Mouse (Mus musculus): ENCODE results near the gene Oprm1. TPM values are rescaled to one million over a fixed set of nuclear protein-coding genes. Genes with fewer than 3 reads are reported as not detected.

Oprm1 gene
- total and polyA plus RNA-seq, 3 experiments = 0.05 TPM; not detected in 2

DNA sequence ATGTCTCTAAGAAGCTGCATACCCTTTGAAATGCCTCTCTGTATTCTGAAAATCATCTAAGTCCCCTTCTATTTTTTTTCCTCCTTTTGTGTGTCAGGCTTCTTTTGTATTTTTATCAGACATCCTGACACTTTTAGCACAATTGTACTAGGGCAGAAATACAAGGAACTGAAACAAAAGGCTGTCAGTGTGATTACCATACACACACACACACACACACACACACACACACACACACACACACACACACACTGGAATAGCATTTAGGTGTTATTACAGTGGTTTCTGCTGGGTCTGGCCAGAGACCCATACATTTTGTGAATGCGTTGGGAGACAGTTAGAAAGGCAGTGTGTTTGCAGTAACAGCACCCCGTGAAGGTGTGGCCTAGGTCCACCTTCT lies 275.2 kb downstream of the Oprm1 start:
- DNase-seq (ENCODE audit: low spot score) (no peak), ATAC-seq (ENCODE audit: extremely low read depth, insufficient number of reproducible peaks, low FRiP score, poor library complexity, severe bottlenecking) (no peak)
- H3K4me1 ChIP-seq (ENCODE audit: insufficient read depth, low read depth, low read length) = no peaks in the 10 kb centered on the region
- H3K4me3 ChIP-seq (ENCODE audit: low read depth, low read length) = no peak overlapping the region
- no peaks in the 10 kb centered on the region for H3K27me3 ChIP-seq (ENCODE audit: insufficient read depth, low read length)
- H3K36me3 ChIP-seq (replicated peaks) = no peaks in the 10 kb centered on the region
- TF ChIP-seq POLR2AphosphoS5 (IDR thresholded peaks at IDR 0.05; ENCODE audit: insufficient replicate concordance, low read depth, low read length) = no peak
- TF ChIP-seq GATA1 (IDR thresholded peaks at IDR 0.05; ENCODE audit: borderline replicate concordance, low read length) = no peak
- no peak for TF ChIP-seq GATA2 (IDR thresholded peaks at IDR 0.05; ENCODE audit: borderline replicate concordance, low read depth, low read length)
- TF ChIP-seq TAL1 (conservative IDR thresholded peaks at IDR 0.05; ENCODE audit: low read depth, low read length) = no peak
- no peak for TF ChIP-seq CTCF (IDR thresholded peaks at IDR 0.05; ENCODE audit: low read depth, low read length)
- no peaks in the 10 kb centered on the region for H3K9me3 ChIP-seq (replicated peaks)

DNA sequence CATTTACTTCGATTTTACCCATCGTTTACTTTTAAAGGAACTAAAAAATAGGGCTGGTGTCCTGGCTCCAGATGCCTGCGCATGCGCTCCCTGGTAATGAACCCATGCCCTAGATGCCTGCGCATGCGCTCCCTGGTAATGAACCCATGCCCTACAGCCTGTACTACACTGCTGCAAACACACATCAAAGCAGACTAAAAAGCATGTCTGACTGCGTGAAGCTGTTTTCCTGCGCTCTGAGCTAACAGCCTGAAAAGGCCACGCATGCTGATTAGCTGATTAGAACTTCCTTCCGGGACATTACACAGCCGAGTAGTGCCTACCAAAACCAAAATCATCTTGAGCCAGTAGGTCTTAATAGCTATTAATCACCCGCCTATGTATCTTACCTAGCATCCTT lies 277.2 kb downstream of the Oprm1 start:
- no peak for TF ChIP-seq POLR2AphosphoS5 (IDR thresholded peaks at IDR 0.05; ENCODE audit: insufficient replicate concordance, low read depth, low read length)
- no peak for TF ChIP-seq GATA2 (IDR thresholded peaks at IDR 0.05; ENCODE audit: borderline replicate concordance, low read depth, low read length)
- TF ChIP-seq TAL1 (conservative IDR thresholded peaks at IDR 0.05; ENCODE audit: low read depth, low read length) = no peak
- TF ChIP-seq CTCF (IDR thresholded peaks at IDR 0.05; ENCODE audit: low read depth, low read length) = no peak
- TF ChIP-seq GATA1 (IDR thresholded peaks at IDR 0.05; ENCODE audit: borderline replicate concordance, low read length) = no peak

GRCm38 (mm10) chr10:7037194-7037593 lies 278.9 kb downstream of the Oprm1 start:
- no peak for ATAC-seq (ENCODE audit: extremely low read depth, insufficient number of reproducible peaks, low FRiP score, poor library complexity, severe bottlenecking)
- no peaks in the 10 kb centered on the region for H3K9me3 ChIP-seq (replicated peaks)
- no peaks in the 10 kb centered on the region for H3K36me3 ChIP-seq (replicated peaks)
- TF ChIP-seq GATA2 (IDR thresholded peaks at IDR 0.05; ENCODE audit: borderline replicate concordance, low read depth, low read length) (no peak), CTCF (IDR thresholded peaks at IDR 0.05; ENCODE audit: low read depth, low read length) (no peak), POLR2AphosphoS5 (IDR thresholded peaks at IDR 0.05; ENCODE audit: insufficient replicate concordance, low read depth, low read length) (no peak), TAL1 (conservative IDR thresholded peaks at IDR 0.05; ENCODE audit: low read depth, low read length) (no peak), GATA1 (IDR thresholded peaks at IDR 0.05; ENCODE audit: borderline replicate concordance, low read length) (no peak)
- H3K27me3 ChIP-seq (ENCODE audit: insufficient read depth, low read length) = no peaks in the 10 kb centered on the region
- no peak overlapping the region for H3K4me3 ChIP-seq (ENCODE audit: low read depth, low read length)
- DNase-seq (ENCODE audit: low spot score) = no peak
- H3K4me1 ChIP-seq (ENCODE audit: insufficient read depth, low read depth, low read length) = no peaks in the 10 kb centered on the region

More for the DNA sequence above, 277.2 kb downstream of the Oprm1 start:
- Histone ChIP-seq H3K4me3 (ENCODE audit: low read depth, low read length) (no peak overlapping the region), H3K4me1 (ENCODE audit: insufficient read depth, low read depth, low read length) (no peaks in the 10 kb centered on the region), H3K36me3 (replicated peaks) (no peaks in the 10 kb centered on the region), H3K27me3 (ENCODE audit: insufficient read depth, low read length) (no peaks in the 10 kb centered on the region), H3K9me3 (replicated peaks) (no peaks in the 10 kb centered on the region)
- no peak for ATAC-seq (ENCODE audit: extremely low read depth, insufficient number of reproducible peaks, low FRiP score, poor library complexity, severe bottlenecking)
- no peak for DNase-seq (ENCODE audit: low spot score)

GRCm38 (mm10) chr10:7041032-7041431 lies 282.7 kb downstream of the Oprm1 start:
- ATAC-seq (ENCODE audit: extremely low read depth, insufficient number of reproducible peaks, low FRiP score, poor library complexity, severe bottlenecking) (no peak), DNase-seq (ENCODE audit: low spot score) (no peak)
- no peaks in the 10 kb centered on the region for H3K4me1 ChIP-seq (ENCODE audit: insufficient read depth, low read depth, low read length)
- H3K9me3 ChIP-seq (replicated peaks) = no peaks in the 10 kb centered on the region
- no peaks in the 10 kb centered on the region for H3K27me3 ChIP-seq (ENCODE audit: insufficient read depth, low read length)
- TF ChIP-seq TAL1 (conservative IDR thresholded peaks at IDR 0.05; ENCODE audit: low read depth, low read length) = no peak
- TF ChIP-seq CTCF (IDR thresholded peaks at IDR 0.05; ENCODE audit: low read depth, low read length) = no peak
- TF ChIP-seq GATA1 (IDR thresholded peaks at IDR 0.05; ENCODE audit: borderline replicate concordance, low read length) = no peak
- TF ChIP-seq GATA2 (IDR thresholded peaks at IDR 0.05; ENCODE audit: borderline replicate concordance, low read depth, low read length) = no peak
- TF ChIP-seq POLR2AphosphoS5 (IDR thresholded peaks at IDR 0.05; ENCODE audit: insufficient replicate concordance, low read depth, low read length) = no peak
- H3K36me3 ChIP-seq (replicated peaks) = no peaks in the 10 kb centered on the region
- H3K4me3 ChIP-seq (ENCODE audit: low read depth, low read length) = no peak overlapping the region

DNA sequence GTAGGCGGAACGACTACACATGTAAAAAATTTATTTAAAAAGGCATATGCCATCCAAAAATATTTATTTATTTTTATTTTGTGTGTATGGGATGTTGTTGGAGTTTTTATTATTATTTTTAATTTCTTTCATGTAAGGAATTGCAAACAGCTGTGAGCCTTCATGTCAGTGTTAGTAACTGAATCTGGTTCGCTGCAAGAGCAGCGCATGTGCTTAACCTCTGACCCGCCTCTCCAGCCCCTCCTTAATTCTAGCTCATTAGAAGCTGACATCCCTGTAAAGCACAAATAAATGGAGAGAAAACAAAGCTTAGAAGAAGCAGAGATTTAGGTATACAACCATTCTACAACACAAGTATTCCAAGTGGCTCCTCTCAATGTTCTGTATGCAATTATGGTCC lies 285.6 kb downstream of the Oprm1 start:
- no peak for TF ChIP-seq GATA1 (IDR thresholded peaks at IDR 0.05; ENCODE audit: borderline replicate concordance, low read length)
- no peak for TF ChIP-seq TAL1 (conservative IDR thresholded peaks at IDR 0.05; ENCODE audit: low read depth, low read length)
- no peak for TF ChIP-seq POLR2AphosphoS5 (IDR thresholded peaks at IDR 0.05; ENCODE audit: insufficient replicate concordance, low read depth, low read length)
- TF ChIP-seq GATA2 (IDR thresholded peaks at IDR 0.05; ENCODE audit: borderline replicate concordance, low read depth, low read length) = no peak
- TF ChIP-seq CTCF (IDR thresholded peaks at IDR 0.05; ENCODE audit: low read depth, low read length) = no peak
- H3K36me3 ChIP-seq (replicated peaks) = no peaks in the 10 kb centered on the region
- ATAC-seq (ENCODE audit: extremely low read depth, insufficient number of reproducible peaks, low FRiP score, poor library complexity, severe bottlenecking) (no peak), DNase-seq (ENCODE audit: low spot score) (no peak)
- no peaks in the 10 kb centered on the region for H3K27me3 ChIP-seq (ENCODE audit: insufficient read depth, low read length)
- H3K4me3 ChIP-seq (ENCODE audit: low read depth, low read length) = no peak overlapping the region
- H3K4me1 ChIP-seq (ENCODE audit: insufficient read depth, low read depth, low read length) = no peaks in the 10 kb centered on the region
- H3K9me3 ChIP-seq (replicated peaks) = no peaks in the 10 kb centered on the region

DNA sequence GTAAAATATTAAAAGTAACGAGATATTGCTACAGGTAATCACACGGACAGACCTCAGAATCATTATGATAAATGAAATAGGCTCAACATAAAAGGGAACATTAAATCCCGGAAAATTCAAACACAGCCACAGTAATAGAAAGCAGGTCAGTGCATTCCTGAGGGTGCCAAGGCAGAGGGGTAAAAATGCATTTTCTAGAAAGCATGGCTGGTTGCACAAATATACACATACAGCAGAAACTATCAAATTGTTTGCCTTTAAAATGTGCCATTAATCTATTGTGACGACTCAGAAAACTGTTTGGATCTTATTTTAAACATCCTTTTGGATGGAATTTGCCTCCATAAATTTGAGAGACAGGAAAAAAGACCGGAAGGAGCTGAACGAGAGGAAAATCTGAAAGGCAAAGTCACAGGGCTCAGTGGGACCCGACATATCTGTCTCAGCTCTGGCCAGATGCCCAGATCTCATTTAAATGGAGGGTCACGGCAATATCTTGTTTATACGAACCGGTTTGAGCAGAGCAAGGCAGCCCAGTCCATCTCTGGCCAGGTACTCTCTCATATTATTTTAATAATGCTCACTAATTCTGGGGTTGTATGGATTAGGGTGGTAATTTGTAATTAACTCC lies 289.1 kb downstream of the Oprm1 start:
- Histone ChIP-seq H3K9me3 (replicated peaks) (no peaks in the 10 kb centered on the region), H3K4me3 (ENCODE audit: low read depth, low read length) (no peak overlapping the region), H3K4me1 (ENCODE audit: insufficient read depth, low read depth, low read length) (no peaks in the 10 kb centered on the region), H3K27me3 (ENCODE audit: insufficient read depth, low read length) (no peaks in the 10 kb centered on the region), H3K36me3 (replicated peaks) (no peaks in the 10 kb centered on the region)
- ATAC-seq (ENCODE audit: extremely low read depth, insufficient number of reproducible peaks, low FRiP score, poor library complexity, severe bottlenecking) = no peak
- DNase-seq (ENCODE audit: low spot score) = no peak
- TF ChIP-seq TAL1 (conservative IDR thresholded peaks at IDR 0.05; ENCODE audit: low read depth, low read length) (no peak), GATA1 (IDR thresholded peaks at IDR 0.05; ENCODE audit: borderline replicate concordance, low read length) (no peak), GATA2 (IDR thresholded peaks at IDR 0.05; ENCODE audit: borderline replicate concordance, low read depth, low read length) (no peak), CTCF (IDR thresholded peaks at IDR 0.05; ENCODE audit: low read depth, low read length) (no peak), POLR2AphosphoS5 (IDR thresholded peaks at IDR 0.05; ENCODE audit: insufficient replicate concordance, low read depth, low read length) (no peak)

Data from G1E (cell line).